Mouse (Mus musculus) heart, embryonic 13.5 days (tissue): ENCODE data around the gene Lcp1. TPM values are rescaled to one million over a fixed set of nuclear protein-coding genes. Genes with fewer than 3 reads are reported as not detected.

Source experiments
- ATAC-seq: fragments of 200-750 bp; cut with Nextera tagmentation; 2 replicates; pipeline ENCODE4 v1.8.0; 2017; ENCODE audit warnings: moderate TSS enrichment; ENCODE audit not compliant: insufficient number of reproducible peaks, low FRiP score, low TSS enrichment; ENCODE audit errors: extremely low read depth
- H3K27ac ChIP-seq: fragments of 300-500 bp; sonication (generic); replicated peaks from 2 replicates; pipeline ENCODE4 v1.5.1; 2015; ENCODE audit warnings: moderate library complexity, mild to moderate bottlenecking, inconsistent platforms
- H3K27me3 ChIP-seq: fragments of 300-500 bp; sonication (generic); replicated peaks from 2 replicates; pipeline ENCODE4 v1.6.1; 2015; ENCODE audit warnings: mild to moderate bottlenecking, inconsistent platforms
- H3K36me3 ChIP-seq: fragments of 300-500 bp; sonication (generic); 2 replicates; pipeline ENCODE4 v1.6.1; 2015; ENCODE audit warnings: mild to moderate bottlenecking, inconsistent platforms
- H3K4me1 ChIP-seq: fragments of 300-500 bp; sonication (generic); 2 replicates; pipeline ENCODE4 v1.6.1; 2015; ENCODE audit warnings: inconsistent platforms
- H3K4me2 ChIP-seq: fragments of 300-500 bp; sonication (generic); 2 replicates; pipeline ENCODE4 v1.6.1; 2015; ENCODE audit warnings: inconsistent platforms, mild to moderate bottlenecking, moderate library complexity
- H3K4me3 ChIP-seq: fragments of 300-500 bp; sonication (generic); 2 replicates; pipeline ENCODE4 v1.5.1; 2015; ENCODE audit warnings: moderate library complexity, mild to moderate bottlenecking, inconsistent platforms
- H3K9ac ChIP-seq: fragments of 300-500 bp; sonication (generic); 2 replicates; pipeline ENCODE4 v1.6.1; 2015; ENCODE audit warnings: inconsistent platforms, mild to moderate bottlenecking, moderate library complexity
- H3K9me3 ChIP-seq: fragments of 300-500 bp; sonication (generic); 2 replicates; pipeline ENCODE4 v1.6.1; 2016; ENCODE audit warnings: inconsistent platforms
- WGBS: fragments of 180-500 bp; shearing (Covaris S2); methylation state at CpG from one replicate; pipeline ENCODE4 v1.1.7; 2015; ENCODE audit warnings: mixed read lengths; 5-methylcytosine and 5-hydroxymethylcytosine counted together
- polyA plus RNA-seq: library from polyadenylated mRNA; unstranded; fragments of >200 nt; fragmentation: Nextera tagmentation; extraction: Ambion mirVana; gene quantifications from 2 replicates; pipeline ENCODE4 v1.2.1, GENCODE M21; 2015

Lcp1 gene
- polyA plus RNA-seq, 1 experiment from 2014 or later, result 29.1 TPM

DNA sequence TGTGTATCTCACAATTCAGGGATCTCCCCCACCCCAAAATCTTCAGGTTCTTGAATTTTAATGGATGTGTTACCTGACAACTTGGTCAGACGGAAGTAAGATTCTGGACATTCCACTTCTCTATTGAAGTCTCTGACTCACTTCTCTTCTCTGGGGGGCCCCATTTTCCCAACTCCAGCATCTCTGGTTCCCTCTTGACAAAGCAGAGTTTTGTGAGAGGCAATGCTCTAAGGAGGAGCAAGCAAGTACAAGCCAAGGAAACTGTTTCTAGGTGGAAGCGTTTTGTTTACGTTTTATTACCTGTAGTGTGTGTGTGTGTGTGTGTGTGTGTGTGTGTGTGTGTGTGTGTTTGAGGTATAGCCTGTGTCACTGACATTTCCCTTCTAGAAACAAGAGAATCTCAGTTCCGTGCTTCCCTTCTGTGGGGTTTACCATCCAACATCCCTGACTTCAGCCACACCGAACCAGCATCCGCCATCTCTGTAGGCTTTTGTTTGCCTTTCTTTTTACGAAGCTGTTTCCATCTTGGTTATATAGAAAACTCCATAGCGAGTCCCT, 56.0 kb downstream of the Lcp1 start:
- Histone ChIP-seq H3K9me3 (no peaks in the 10 kb centered on the region), H3K27me3 (no peaks in the 10 kb centered on the region), H3K4me2 (no peak overlapping the region), H3K4me3 (no peak overlapping the region), H3K27ac (no peak overlapping the region), H3K9ac (no peak overlapping the region), H3K36me3 (no peaks in the 10 kb centered on the region), H3K4me1 (peaks cover 8% of the 10 kb centered on the region)
- ATAC-seq, result no peak
- WGBS, result 84% methylated on average over 8 of the region's 8 CpGs

DNA sequence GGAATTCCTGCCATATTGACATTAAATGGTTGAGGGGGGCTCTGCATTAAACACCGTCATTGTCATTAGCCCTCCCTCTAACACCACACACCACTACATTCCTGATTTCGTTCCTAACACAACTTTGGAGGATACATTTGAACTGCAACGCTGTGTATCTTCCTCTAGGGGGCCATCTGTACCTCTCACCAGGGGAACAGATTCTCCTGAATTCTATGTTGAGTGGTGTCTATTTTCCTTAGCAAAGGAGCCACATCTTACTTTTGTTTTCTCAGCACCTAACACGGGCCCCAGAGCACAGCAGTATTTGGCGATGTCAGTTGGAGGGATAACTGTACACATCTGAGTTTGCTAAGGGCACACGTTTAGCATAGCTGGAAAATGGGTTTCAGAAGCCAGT, 57.6 kb downstream of the Lcp1 start:
- Histone ChIP-seq H3K27ac (no peak overlapping the region), H3K27me3 (no peaks in the 10 kb centered on the region), H3K36me3 (no peaks in the 10 kb centered on the region), H3K9me3 (no peaks in the 10 kb centered on the region), H3K4me2 (no peak overlapping the region), H3K4me3 (no peak overlapping the region), H3K4me1 (peaks cover 8% of the 10 kb centered on the region), H3K9ac (no peak overlapping the region)
- no peak for ATAC-seq
- 66% methylated on average over 6 of the region's 6 CpGs for WGBS

DNA sequence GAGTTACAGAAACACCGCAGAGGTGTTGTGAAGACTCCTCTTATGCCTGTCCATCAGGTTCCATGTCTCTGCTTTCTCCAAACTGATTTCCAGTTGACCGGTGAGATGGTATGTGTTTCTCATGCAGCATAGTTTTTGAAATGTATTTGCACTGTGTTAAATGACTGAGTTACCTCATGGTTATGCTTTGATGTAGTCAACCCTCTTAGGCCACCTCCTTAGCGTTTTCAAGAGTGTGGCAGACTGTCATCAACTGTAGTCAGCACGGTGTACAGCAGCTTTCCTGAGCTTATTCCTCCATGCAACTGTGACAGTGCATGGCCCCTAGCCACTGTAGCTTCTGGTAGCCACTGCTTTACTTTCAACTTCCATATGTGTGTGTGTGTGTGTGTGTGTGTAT, 58.1 kb downstream of the Lcp1 start:
- Histone ChIP-seq H3K27ac (no peak overlapping the region), H3K4me3 (no peak overlapping the region), H3K27me3 (no peaks in the 10 kb centered on the region), H3K36me3 (no peaks in the 10 kb centered on the region), H3K4me2 (no peak overlapping the region), H3K4me1 (peaks cover 10% of the 10 kb centered on the region), H3K9ac (no peak overlapping the region), H3K9me3 (no peaks in the 10 kb centered on the region)
- 71% methylated on average over 4 of the region's 4 CpGs for WGBS
- no peak for ATAC-seq

DNA sequence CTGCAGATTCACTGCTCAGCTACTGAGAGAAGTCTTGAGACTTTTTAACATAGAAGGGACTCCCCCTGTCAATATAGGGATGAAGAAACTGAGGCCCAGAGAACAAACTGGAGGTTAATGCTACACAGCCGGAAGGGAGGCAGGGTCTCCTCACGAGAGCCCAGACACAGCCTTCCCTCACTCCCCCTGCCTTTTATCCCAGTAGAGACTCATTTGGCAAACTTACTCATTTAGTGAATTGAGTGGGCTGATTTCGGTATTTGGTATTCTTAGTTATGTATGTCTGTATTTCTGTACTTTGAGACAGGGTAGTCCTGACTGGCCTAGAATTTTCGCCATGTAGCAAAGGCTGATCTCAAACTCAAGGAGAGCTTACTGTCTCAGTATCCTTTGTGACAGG, 59.8 kb downstream of the Lcp1 start:
- no peak for ATAC-seq
- Histone ChIP-seq H3K27ac (no peak overlapping the region), H3K4me3 (no peak overlapping the region), H3K4me1 (peaks cover 12% of the 10 kb centered on the region), H3K4me2 (no peak overlapping the region), H3K36me3 (no peaks in the 10 kb centered on the region), H3K9me3 (no peaks in the 10 kb centered on the region), H3K9ac (no peak overlapping the region), H3K27me3 (no peaks in the 10 kb centered on the region)
- WGBS, result 75% methylated on average over 4 of the region's 4 CpGs

DNA sequence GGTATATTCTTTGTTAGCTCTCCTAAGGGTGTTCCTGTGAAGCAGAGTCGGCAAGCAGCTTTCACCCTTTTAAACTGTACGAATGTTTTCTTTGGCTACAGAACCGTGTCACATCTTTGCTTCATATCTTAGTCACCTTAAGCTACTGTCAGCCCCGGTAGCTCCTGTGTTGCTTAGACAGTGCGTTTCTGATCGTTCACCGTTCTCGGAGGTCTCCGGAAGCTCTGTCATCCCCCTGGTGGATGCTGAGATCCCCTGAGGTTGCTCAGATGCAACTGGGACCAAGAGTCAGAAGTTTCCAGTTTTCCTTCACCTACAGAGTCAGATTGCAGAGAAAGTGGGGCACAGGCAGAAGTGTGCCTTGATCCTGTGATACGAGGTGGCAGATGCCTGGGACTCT, 61.5 kb downstream of the Lcp1 start:
- 61% methylated on average over 10 of the region's 10 CpGs for WGBS
- ATAC-seq, result no peak
- H3K27ac ChIP-seq, result no peak overlapping the region
- no peak overlapping the region for H3K4me2 ChIP-seq
- no peaks in the 10 kb centered on the region for H3K9me3 ChIP-seq
- H3K9ac ChIP-seq, result no peak overlapping the region
- H3K4me3 ChIP-seq, result no peak overlapping the region
- H3K27me3 ChIP-seq, result no peaks in the 10 kb centered on the region
- H3K4me1 ChIP-seq, result peaks cover 8% of the 10 kb centered on the region
- H3K36me3 ChIP-seq, result no peaks in the 10 kb centered on the region

DNA sequence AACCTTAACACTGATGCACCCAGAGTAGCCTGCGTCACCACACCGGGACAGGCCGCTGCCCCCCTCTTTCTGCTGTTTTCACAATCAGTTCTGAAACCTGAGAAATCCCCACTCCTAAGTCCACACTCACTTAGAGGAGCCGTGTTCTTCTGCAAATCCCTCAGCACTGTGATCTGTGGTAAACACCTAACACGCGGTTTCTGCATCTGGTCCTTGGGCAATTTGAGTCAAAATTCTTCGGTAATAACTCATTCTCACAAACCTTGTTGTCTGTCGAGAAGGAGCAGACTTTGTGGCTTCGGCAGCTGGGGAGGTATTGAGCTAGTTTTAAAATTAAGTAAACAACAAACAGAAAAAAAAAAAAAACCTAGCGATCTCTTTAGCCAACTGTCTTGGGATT, 62.0 kb downstream of the Lcp1 start:
- peaks cover 12% of the 10 kb centered on the region for H3K4me1 ChIP-seq
- H3K36me3 ChIP-seq, result no peaks in the 10 kb centered on the region
- no peak overlapping the region for H3K27ac ChIP-seq
- ATAC-seq, result no peak
- H3K4me2 ChIP-seq, result no peak overlapping the region
- whole genome bisulfite sequencing, result 75% methylated on average over 10 of the region's 10 CpGs
- no peaks in the 10 kb centered on the region for H3K9me3 ChIP-seq
- H3K4me3 ChIP-seq, result no peak overlapping the region
- H3K27me3 ChIP-seq, result no peaks in the 10 kb centered on the region
- no peak overlapping the region for H3K9ac ChIP-seq

DNA sequence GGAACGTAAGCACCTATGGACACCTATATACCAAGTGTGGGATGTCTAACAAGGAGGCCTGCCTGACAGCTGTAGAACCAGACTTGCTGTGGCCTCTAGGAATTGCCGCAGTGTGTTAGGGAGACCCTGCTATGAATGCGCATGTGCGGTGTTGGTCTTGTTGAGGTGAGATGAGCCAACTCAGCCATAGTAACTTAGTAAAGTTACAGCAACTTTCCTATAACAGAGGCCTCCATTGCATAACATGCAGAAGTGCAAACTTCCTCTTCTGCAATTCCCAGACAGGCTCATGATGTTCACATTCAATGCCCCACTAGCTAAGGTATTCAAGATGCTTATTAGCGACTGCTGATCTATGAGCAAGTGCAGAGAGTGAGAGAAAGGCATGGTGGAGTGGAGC, 64.6 kb downstream of the Lcp1 start:
- Histone ChIP-seq H3K36me3 (peaks cover 12% of the 10 kb centered on the region; the same call in 1 of the 2 replicates), H3K27ac (no peak overlapping the region), H3K4me1 (peaks cover 12% of the 10 kb centered on the region), H3K9ac (no peak overlapping the region), H3K4me2 (no peak overlapping the region), H3K27me3 (no peaks in the 10 kb centered on the region), H3K4me3 (no peak overlapping the region), H3K9me3 (no peaks in the 10 kb centered on the region)
- WGBS, result 86% methylated on average over 5 of the region's 5 CpGs
- no peak for ATAC-seq

DNA sequence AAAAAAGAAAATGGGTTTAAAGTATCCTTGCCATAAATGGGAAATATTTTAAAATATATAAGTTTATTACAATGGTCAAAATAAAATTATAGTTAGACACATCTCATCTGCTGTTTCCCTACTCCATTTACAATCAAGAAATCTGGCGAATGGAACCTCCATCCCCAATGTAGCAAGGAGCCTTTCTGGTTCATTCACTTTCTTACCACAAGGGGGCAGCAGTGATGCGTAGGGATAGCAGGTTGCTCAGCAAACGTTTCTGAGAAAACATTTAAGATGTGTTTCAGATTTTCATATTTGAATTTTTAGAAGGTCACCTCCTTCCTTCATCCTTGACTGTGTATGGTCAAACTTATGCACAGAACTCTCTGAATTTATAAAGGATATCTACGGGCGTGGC, 66.1 kb downstream of the Lcp1 start:
- Histone ChIP-seq H3K4me3 (no peak overlapping the region), H3K4me2 (no peak overlapping the region), H3K27me3 (no peaks in the 10 kb centered on the region), H3K36me3 (peaks cover 12% of the 10 kb centered on the region; the same call in 1 of the 2 replicates), H3K27ac (no peak overlapping the region), H3K9ac (no peak overlapping the region), H3K9me3 (no peaks in the 10 kb centered on the region), H3K4me1 (peaks cover 12% of the 10 kb centered on the region)
- 41% methylated on average over 5 of the region's 5 CpGs for WGBS
- ATAC-seq, result no peak

DNA sequence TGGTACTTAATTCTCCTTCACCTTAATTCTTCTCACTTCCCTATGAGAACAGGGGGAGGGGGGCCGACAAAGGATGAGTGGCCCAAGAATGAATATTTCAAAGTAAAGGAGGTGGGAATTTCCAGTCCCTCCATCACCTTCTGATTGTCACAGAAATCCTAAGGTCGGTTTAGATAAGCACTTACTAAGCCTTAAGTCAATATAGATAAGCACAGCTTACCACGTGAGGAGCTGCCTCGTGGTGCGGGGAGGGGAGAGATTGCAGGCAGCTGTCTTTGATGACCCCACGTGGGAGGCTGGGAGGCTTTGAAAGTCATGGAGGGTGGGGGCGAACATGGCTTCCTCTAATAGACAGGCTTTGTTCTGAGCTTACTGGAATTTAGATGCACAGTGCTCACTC, 66.8 kb downstream of the Lcp1 start:
- no peaks in the 10 kb centered on the region for H3K9me3 ChIP-seq
- peaks cover 12% of the 10 kb centered on the region; the same call in 1 of the 2 replicates for H3K36me3 ChIP-seq
- ATAC-seq, result no peak
- WGBS, result 19% methylated on average over 7 of the region's 7 CpGs
- no peak overlapping the region for H3K9ac ChIP-seq
- no peak overlapping the region for H3K4me3 ChIP-seq
- H3K4me2 ChIP-seq, result no peak overlapping the region
- no peaks in the 10 kb centered on the region for H3K27me3 ChIP-seq
- H3K27ac ChIP-seq, result no peak overlapping the region
- H3K4me1 ChIP-seq, result peaks cover 12% of the 10 kb centered on the region

DNA sequence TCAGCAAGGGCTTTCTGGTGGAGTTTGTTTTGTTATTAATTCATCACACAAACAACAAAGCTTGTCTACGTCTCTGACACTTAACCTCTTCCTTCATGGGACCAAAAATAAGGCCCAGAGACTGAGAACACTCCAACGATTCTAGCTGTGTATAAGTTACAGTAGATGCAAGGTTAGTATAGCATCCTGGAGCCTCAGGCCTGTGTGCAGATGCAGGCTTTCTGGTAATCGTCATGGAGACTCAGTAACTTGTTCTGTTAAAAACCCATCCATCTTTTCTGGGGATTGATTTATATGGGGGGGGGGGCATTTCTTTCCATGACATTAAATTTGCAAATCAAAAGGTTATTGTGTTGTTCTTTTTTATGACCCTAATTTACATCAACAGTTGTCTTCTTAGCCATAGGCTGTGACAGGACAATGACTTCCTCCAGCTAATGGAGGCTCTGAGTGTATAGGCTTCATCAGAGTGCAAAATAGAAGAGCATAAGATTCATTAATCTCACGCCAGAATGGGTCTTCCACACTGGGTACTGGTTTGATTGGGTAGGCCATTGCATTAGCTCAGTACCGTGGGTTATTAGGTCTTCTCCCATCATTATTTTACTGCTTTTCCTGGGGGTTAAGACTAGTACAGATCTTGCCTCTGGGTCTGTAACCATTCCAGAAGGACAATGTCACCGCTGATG, 74.6 kb downstream of the Lcp1 start:
- Histone ChIP-seq H3K27ac (no peak overlapping the region), H3K9ac (no peak overlapping the region), H3K9me3 (no peaks in the 10 kb centered on the region), H3K4me3 (no peak overlapping the region), H3K36me3 (peaks cover 4% of the 10 kb centered on the region), H3K4me1 (peaks cover 6% of the 10 kb centered on the region; the same call in 1 of the 2 replicates), H3K27me3 (no peaks in the 10 kb centered on the region), H3K4me2 (no peak overlapping the region)
- ATAC-seq, result no peak
- 77% methylated on average over 6 of the region's 6 CpGs for WGBS

DNA sequence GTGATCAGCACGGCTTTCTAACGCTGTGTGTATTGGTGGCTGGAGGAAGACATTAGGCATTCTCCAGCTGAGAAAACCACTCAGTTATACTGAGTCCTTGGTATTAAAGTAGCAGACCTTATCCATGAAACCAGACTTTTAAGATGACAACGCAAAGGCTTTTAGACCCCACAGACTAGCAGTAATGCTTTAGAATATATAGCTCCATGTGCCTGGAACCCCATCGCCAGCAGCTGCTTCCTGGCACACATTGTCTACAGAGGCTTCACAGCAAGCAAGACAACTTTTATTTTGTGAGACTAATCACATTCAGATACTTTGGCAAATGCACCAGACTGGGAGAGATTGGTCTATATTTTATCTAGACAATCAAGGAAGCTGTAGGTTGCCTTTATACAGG, 75.4 kb downstream of the Lcp1 start:
- WGBS, result 88% methylated on average over 4 of the region's 4 CpGs
- no peaks in the 10 kb centered on the region for H3K27me3 ChIP-seq
- no peaks in the 10 kb centered on the region for H3K9me3 ChIP-seq
- H3K9ac ChIP-seq, result no peak overlapping the region
- ATAC-seq, result no peak
- peaks cover 6% of the 10 kb centered on the region; the same call in 1 of the 2 replicates for H3K4me1 ChIP-seq
- H3K36me3 ChIP-seq, result peaks cover 4% of the 10 kb centered on the region
- no peak overlapping the region for H3K27ac ChIP-seq
- H3K4me3 ChIP-seq, result no peak overlapping the region
- H3K4me2 ChIP-seq, result no peak overlapping the region

DNA sequence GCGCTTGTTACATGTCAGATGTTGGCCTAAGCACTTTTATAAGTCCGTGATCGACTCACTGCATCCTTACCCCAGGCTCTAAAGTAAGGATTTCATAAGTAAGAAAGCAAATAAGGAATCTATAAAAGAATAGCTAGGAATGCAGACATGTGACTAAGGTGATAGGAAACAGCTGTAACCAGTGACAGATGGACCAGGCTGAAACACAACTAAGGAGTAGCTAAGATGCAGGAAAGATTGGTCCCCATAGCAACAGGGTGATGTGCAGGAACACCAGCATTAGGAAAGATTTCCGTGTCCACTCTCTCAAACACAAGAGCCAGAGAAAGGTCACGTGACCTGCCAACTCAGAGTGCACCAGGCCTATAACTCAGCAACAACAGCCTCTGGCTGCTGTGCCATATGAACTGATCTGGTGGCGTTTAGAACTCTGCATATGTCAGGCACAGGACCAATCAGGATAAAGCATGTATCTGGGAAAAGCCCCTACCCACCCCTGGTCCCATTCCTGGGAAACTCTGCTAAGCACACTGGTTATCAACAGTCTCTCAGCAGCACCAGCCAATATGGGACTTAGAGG, 77.8 kb downstream of the Lcp1 start:
- Histone ChIP-seq H3K9ac (no peak overlapping the region), H3K27me3 (no peaks in the 10 kb centered on the region), H3K4me1 (peaks cover 6% of the 10 kb centered on the region; the same call in 1 of the 2 replicates), H3K4me3 (no peak overlapping the region), H3K9me3 (no peaks in the 10 kb centered on the region), H3K4me2 (no peak overlapping the region), H3K27ac (no peak overlapping the region), H3K36me3 (no peaks in the 10 kb centered on the region; the same call in 1 of the 2 replicates)
- ATAC-seq, result no peak
- WGBS, result 74% methylated on average over 6 of the region's 6 CpGs
